Mouse (Mus musculus) heart, postnatal 4 days (tissue): ENCODE results near the gene B4galt1. TPM values are rescaled to one million over a fixed set of nuclear protein-coding genes. Genes with fewer than 3 reads are reported as not detected.
A peak's percentile ranks its signal among the peaks of the same experiment; 100 is the strongest.

Source experiments
- DNase-seq: peaks from one replicate; pipeline ENCODE4 v3.0.0; 2021
- total RNA-seq, 2 experiments: library from RNA; stranded (reverse); gene quantifications; 2 replicates each; pipeline ENCODE4 v1.2.3; 2021

The B4galt1 gene
- total RNA-seq, 2 experiments from 2014 or later = 92.2 to 93.6 TPM

DNA sequence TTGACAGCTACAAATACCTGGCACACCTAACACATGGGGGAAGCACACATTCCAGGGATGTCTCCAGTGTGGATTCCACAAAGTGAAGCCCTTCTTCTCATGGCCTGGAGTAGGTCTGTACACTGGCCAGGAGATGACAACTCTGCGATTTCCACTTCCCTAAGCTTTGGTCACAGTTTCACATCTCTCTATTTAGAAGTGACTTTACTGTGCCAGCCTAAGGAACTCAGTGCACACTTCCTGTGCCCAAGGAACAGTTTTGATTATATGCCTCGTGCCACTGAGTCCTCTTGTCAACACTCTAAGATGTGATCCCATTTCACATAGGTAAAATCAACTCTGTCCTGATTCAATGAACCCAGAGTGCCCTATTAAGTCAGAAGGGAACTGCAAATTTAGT lies 13.4 kb downstream of the B4galt1 start:
- no peak for DNase-seq

DNA sequence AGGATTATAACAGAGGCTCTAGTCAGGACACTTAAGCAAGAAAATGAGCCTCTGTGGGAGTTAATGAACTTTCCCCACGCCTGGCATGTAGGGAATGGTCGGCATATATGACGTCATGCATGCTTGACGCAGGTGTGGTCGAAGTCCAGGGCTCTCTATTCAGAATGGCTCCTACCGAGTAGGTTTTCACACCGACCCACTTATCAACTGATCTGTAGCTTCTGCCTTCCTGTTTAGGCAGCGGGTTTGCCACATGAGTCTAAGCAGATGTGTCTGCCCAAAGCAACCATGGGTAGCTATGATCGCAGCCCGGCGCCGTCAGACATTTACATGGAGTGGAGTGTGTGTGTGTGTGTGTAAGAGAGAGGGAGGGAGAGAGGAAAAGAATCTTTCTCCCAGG lies 14.6 kb downstream of the B4galt1 start:
- no peak for DNase-seq

DNA sequence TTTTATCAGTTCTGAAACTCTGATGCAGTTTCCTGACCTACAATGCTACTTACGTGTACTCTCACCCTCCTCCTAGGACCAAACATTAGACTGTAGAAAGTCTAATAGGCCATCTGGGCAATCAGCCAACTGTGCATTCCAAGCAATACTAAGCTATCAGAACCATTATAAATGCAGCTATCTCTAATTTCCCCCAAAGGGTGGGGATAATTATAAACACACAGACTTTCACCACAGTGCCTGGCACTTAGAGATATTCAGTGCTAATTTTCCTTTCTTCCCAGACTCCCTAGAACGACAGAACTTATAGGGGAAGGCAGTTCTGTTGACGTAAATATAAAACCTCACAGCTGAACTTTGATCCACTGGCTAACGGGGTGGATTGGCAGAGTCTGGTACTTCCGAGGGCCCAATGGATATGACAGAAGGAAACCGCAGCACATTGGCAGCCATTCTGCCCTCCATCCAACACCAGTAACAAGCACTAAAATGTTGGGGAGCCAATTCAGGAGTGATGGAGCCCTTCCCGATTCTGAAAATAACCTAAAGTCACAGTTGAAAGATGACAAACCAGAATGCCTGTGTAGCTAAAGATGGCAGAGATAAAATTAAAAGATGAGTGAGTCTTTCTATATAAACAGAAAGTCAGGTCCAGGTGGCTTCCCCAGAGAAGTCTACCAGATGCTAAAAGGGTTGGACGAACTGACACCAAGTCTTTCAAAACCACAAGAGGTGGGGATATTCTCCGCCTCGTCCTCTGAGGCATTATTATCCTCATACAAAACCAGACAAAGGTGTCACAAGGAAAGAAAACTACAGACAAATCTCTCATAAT lies 16.1 kb downstream of the B4galt1 start:
- DNase-seq = peak; percentile 81

DNA sequence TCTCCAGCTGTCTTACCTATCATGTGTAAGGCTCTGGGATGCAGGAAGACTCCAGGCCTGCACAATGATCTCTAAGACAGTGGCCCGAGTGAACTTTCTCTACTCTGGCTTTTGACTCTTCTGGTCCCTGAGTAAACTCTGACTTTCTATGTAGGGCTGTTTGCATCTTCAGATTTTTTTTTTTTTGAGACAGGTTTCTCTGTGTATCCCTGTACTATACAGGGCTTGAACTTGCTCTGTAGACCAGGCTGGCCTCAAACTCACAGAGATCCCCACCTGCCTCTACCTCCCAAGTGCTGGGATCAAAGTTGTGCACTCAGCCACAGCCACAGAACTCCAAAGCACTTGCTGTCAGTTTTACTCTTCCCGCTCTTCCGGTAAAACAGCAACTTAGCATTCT lies 16.8 kb downstream of the B4galt1 start:
- no peak for DNase-seq

DNA sequence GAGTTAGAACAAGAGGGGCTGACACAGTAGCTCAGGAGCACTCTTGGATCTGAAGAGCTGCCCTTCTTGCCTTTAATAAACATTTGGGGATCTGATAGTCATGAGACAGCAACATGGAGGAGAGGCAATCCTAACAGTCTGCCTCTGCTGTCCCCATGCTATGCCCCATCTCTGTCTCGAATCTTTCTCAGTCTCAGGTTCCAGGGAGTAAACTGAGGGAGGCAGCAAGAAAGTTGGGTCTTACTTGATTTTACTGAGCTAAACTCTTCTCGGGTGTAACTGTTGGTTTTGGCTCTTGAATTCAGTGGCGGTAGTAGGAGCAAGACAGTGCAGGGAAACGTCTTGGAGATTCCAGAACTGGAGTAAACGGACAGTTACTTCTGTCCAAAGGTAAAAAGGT lies 18.9 kb downstream of the B4galt1 start:
- DNase-seq = no peak

DNA sequence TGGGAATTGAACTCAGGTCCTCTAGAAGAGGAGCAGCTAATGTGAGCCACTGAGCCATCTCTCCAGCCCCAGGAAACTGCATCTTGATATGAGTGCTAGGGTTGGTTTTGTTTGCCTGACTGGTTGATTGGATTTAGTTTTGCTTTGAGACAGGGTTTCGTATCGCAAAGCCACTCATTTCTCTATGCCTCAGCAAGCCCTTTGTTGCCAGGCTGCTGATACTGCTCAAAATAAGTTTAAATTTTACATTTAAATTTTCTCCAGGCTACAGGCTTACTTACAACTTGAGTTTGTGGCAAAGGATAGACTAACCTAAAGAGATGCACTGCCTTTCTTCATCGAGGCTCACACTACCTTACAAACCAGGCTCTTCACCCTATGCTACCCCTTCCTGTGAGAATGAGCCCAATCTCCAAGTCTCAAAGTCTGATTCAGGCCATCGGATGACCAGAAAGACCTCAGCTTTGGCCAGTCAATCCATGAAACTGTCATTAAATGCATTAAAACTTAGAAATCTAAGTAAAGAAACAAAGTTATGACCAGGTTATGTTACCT lies 19.5 kb downstream of the B4galt1 start:
- no peak for DNase-seq

DNA sequence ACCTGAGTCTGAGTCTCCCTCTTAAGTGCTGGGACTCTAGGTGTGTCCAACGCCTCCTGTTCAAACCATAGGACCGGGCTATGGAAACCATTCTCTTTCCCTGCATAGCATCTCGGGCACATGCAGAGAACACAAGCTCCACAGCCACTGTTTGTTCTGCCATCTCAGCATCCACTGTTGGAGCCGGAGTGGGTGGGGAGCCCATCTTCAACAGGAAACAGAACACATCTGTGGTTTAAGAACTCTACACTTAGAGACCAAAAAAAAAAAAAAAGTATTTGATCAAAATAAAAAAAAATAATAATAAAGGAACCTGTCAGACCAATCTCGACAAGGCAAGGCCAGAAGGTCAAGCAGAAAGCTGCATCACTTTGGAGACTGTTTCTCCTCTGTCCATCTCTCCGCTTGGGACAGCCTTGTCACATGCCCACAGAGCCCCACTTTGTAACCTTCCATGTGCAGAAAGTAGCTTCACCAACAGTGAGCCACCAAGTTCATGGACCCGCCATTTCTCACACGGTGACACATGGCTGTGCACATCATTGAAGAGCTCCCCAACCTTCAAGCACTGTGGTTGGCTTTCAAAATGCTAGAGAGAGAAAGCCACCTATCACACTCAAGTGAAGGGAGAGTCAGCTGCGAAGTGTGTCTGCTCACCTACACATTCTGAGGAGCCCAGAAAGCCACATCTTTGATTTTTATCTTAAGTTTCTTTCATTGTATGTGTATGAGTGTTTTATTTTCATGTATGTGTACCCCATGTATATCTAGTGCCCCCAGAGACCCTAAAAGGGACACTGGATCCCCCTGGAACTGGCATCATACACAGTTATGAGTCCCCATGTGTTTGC lies 20.2 kb downstream of the B4galt1 start:
- no peak for DNase-seq

DNA sequence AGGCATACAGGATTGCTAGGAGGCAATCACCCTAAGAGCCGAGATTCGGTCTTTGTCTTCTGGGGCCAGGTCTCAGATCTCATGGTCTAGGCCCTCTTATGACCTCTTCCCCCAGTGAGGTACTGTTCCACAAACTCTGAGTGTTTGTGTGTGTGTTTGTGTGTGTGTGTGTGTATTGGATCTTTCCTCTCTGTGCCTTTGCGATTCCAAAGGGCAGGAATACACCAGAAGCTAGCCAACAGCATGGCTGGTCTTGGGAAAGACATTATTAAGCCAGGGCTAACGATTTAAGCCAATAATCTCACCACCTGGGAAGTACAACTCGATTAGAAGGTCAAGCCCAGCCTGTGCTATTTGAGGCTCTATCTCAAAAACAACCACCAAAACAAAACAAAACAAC lies 23.3 kb downstream of the B4galt1 start:
- DNase-seq = no peak

DNA sequence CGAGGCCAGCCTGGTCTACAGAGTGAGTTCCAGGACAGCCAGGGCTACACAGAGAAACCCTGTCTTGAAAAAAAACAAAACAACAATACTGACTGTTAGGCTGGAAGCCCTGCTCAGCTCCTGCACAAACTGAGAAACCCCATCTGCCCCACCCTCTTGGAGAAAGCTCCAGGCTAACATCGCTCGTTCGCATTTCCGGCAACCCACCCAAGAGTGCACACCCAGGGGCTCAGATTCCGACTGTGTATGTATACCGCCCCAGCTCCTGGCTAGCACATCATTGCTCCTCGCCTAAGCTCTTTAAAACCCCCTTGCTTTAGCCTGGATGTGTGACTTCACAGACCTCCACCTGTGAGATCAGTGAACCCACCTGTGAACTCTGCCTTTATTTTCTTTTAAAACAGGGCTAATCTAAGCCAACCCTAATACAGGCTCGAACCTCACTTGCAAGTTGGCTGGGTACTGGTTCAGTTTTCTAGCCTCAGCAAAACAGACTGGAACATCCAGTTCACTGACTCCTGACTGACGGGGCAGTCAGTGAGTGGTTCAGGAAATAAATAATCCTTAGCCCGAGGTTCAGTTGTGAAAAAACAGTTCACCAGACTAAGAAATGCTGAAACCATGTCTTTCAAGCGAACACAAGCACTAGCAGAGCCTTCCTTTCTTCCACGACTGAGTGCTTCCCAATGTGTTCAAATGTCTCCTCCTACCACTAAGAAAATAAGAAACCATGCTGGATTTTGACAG lies 24.0 kb downstream of the B4galt1 start:
- DNase-seq = no peak

DNA sequence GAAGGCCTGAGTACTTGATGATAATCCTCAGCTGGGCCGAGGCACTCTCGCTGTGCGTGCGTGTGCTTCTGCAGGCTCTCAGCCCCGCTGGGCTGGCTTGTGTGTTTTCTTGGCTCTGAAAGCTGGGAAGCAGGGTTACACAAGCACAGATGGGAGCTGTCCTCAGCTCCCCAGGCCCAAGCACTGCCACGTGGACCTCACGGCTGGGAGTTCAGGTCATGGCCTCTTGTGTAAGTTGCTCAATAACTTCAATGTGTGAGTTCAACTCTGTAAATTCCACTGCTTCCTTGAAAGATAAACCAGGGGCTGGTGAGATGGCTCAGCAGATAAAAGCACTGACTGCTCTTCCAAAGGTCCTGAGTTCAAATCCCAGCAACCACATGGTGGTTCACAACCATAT lies 24.9 kb downstream of the B4galt1 start:
- peak; percentile 57 for DNase-seq

DNA sequence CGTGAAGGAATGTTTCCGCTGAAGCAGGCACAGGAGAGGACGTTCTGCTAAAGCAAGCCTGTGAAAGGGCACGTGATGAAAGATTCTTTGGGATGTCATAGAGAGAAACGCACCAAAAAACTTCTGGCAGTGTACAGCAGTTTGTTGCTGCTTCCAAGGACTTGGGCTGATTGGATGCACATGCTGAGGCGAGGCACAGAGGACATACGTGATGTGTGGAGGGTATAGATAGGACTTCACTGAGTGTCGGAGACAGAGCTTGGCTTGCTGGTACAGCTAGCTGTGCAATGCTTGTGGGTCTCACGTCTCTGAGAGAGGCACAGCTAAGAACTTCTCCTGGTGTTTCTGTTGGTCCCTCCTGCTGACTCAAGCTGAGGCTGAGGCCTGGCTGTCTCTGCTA lies 25.9 kb downstream of the B4galt1 start:
- no peak for DNase-seq

DNA sequence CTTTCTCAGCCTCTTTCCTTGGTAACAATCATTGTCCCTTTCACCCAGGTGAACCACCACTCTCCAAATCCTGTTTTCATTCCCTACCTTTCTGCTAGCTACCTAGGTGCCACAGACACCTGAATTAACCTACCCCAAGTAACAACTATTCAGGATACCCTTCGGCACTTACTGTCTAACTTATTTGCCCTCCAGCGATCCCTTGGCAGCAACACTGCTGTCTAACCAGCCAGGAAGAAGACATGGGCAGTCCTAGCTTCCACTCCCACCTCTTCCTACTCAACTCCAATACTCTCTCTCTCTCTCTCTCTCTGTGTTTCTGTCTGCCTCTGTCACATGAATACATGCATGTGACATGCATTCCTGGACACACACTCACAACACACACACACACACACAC lies 27.0 kb downstream of the B4galt1 start:
- no peak for DNase-seq

DNA sequence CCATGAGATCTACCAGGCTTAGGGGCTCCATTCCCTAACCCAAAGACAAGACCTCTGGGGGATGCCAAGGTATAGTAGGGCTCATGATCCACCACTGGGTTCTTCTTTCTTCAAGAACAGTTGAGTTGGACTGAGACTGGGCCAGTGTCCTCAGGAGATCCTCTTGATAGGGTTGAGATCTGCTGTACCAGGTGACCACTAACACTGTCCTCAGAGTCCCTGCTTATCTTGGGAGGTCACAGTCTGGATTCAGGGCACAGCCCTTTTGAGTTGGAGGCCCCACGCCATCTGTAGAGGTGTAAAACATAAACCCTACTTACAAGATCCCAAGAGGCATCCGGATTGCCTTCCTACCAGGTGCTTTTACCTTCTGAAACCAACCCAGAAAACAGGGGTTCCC lies 27.8 kb downstream of the B4galt1 start:
- no peak for DNase-seq

DNA sequence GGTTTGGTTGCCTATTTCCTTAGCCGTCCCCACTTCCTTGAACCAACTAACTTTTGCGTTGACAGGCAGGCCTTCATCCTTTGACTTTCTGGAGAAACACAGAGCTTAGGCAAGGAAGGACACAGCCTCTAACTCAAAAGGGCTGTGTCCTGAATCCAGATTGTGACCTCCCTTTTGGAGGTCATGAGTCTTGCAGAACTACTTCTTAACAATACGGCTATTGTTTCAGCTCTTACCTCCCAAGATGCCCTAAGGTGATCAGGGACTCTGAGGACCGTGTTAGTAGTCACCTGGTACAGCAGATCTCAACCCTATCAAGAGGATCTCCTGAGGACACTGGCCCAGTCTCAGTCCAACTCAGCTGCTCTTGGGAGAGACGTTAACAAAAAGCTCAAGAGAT lies 28.7 kb downstream of the B4galt1 start:
- no peak for DNase-seq

DNA sequence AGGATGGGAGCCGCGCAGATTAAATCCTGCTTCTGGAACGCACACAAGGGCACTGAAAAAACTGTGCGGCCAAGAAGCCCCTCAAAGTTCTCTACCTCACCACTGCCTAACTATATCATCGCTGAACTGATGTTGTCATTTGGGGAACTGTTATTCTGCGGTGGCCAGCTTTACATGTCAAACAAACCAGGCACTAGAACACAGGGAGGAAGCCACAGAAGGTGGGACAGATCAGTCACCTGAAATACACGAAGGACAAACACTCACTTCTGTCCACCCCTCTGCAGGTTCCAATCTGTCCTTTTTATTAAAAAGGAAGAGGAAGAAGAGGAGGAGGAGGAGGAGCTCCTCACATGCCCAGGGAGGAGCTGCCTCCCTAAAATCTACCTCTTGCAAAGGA lies 29.3 kb downstream of the B4galt1 start:
- DNase-seq = no peak

DNA sequence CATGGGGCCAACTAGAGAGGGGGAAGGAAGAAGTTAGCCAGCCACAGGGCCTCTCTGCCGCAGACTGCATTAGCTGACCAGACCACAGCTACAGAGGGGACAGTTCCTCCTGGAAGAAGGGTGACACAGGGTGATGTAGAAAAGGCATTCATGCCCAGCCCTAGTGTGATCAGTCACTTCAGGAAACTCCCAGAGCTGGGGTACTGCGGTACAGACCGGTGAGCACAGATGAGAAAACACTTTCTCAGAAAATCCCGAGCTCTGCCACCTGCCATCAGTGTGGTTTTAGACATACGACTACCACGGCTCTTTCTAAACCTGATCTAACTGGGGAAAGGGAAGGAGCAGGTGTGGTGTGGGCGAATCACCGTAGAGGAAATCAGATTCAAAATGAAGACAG lies 30.1 kb downstream of the B4galt1 start:
- no peak for DNase-seq

DNA sequence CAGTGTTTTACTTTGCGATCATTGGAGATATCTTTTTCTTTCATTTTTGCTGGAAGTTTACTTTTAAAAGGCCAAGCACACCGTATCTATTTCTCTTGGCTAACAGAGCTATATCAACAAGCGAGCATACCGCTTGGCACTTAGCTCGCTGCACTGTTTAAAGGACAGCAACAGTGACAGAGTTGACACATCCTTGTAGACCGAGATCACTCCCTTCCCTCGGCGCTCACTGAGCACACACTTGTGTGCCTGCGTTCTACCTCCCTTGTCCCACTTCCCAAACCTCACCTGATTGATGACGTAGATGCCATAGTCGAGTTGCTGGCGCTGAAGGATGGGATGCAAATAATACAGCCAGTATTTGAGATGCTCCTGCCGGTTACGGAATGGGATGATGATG lies 30.7 kb downstream of the B4galt1 start:
- DNase-seq = no peak

DNA sequence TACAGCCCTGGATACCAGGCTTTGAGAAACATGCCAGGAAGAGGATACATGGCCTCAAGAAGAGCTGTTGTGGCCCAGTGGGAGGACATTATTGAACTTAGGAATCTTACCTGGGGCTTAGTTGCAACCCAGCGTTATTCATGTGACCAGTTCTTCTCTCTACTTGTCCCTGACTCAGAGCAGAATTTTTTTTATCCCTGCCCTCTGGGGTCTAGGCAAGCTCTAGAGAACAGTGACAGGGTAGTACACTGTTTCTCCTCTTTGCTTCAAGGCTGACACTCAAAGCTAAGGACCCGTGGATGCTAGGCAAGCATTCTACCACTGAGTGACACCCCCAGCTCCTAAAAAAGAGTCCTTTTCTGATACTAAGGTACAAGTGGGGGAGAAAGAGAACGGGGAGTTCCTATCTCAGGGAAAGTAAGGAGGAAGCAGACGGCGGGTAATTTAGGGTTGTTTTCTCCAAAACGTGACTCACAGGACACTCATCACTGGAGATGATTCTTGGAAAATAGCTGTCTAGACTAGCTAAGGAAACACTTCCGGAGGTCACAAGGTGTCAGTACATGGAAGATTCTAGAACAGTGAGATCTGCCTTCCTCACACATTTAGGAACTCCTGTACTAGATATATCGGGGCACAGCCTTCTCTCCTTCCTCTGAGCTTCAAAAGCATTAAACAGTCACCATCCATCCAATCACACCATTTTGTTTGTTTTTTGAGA lies 32.3 kb downstream of the B4galt1 start:
- DNase-seq = no peak

DNA sequence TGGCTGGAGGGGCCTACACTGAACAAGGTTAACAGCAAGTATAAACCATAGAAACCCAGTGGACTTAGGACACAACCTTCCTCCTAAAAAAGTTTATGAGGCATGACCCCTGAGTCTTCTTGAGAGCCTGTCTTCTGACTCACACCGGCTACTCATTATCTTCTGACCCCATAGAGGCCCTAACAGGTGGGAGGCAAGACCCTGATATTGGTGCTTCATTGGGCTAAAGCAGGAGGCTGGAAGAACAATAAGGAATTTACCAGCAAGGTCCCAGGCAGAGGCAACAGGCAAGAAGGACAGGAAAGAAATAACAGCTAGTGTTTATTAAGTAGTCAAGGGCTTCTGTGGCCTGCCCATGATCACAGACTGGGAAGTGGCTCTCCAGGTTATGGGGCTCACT lies 32.9 kb downstream of the B4galt1 start:
- DNase-seq = no peak

DNA sequence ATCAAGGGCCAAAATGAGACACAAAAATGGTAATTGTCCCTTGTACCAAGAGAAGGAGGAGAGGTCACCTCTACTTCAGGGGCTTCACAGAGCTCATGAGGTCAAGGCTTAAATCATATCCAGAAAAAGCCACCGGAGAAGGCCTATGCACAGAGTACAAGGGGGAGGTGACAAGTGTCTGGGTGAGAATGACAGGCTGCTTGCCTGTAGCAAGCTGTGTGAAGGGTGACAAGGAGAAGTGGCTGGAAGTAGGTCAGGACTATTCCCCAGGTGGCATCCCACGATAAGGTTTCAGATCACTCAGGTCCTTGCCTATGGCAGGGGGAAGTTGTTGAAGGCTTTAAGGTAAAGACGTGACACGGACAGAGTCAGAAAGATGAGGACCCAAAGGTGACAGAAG lies 33.8 kb downstream of the B4galt1 start:
- DNase-seq = no peak

DNA sequence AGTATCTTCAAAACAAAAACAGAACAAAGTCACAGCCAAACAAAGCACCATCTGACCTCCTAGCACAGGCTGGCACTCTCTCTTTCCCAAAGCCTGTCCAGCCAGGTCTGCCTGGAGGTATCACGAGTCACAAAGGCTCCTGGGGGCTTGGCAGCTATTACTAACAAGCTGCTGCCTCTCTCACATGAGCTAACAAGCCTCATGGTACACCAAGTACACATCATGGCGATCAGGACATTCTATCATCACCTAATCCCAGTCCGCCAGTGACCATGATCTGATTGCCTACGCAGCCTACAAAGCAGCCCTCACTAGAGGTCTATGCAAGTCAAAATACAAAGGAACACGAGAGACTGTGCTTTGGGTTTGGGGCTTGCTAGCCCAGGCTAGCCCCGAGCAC lies 34.7 kb downstream of the B4galt1 start:
- DNase-seq = no peak

DNA sequence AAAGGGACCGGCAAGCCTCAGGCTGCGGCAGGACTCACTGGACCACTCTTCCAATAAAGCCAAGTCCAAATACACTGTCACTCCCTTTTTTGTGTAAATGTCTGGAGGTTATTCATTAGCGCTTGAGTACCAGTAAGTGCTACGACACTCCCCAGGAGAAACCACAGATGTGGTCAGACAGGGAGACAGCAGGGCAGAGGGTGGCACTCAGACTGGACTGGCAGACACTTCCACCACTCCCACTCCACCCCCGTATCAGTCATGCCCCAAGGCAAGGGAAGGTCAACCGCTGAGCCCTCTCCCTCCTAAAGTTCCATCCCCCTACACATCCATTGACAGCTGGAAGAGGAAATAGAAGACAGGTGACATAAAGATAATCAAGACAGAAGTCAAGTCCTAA lies 35.4 kb downstream of the B4galt1 start:
- no peak for DNase-seq
